In genomic region chr10:109765650-109766049, GRCm38 (mm10) we compare ENCODE assay signal across 9 mouse cellular contexts.
DNase-seq lines count a peak whose midpoint lies in the region; ATAC-seq and TF ChIP-seq lines count a peak whose summit lies in the region.
"Had no signal": no experiment of that assay in that cellular context is flagged by ENCODE, and none has a peak within 500 bp of the region (broad histone marks: within the 10 kb centered on the region; RNA-seq: fewer than 3 reads in every experiment).

No protein-coding gene starts in this region.

- DNase-seq in forebrain, embryonic 11.5 days (ENCODE audit: low spot score): peak; percentile 69
- peak; percentile 24 for DNase-seq in ovary, postnatal 14 days (ENCODE audit: low spot score)
- no peak for DNase-seq in ovary, adult 18-20 months (ENCODE audit: low spot score)
- DNase-seq in cerebellum, postnatal 25 days: peak; percentile 69 to 86
- peak; percentile 68 for DNase-seq in kidney, postnatal 14 days
- DNase-seq in lung, embryonic 14.5 days: peak; percentile 85
- DNase-seq in B cell, adult 2 months: no peak

- H3K4me3 ChIP-seq in forebrain, embryonic 11.5 days (ENCODE audit: low read depth, low read length): no peak overlapping the region
- no peak overlapping the region for H3K4me3 ChIP-seq in forebrain, embryonic 16.5 days (replicated peaks; ENCODE audit: low read length)
- no peak overlapping the region for H3K4me3 ChIP-seq in lung, embryonic 14.5 days (ENCODE audit: low read depth, low read length)
- H3K4me3 ChIP-seq: heart, embryonic 13.5 days had no signal

- ATAC-seq in forebrain, embryonic 11.5 days (replicated peaks; ENCODE audit: low FRiP score): no peak
- no peak for ATAC-seq in forebrain, embryonic 16.5 days
- ATAC-seq in lung, embryonic 14.5 days (ENCODE audit: insufficient read depth): no peak

- H3K9me3 ChIP-seq in forebrain, embryonic 11.5 days (ENCODE audit: control insufficient read depth, low read length): no peaks in the 10 kb centered on the region
- no peaks in the 10 kb centered on the region for H3K9me3 ChIP-seq in forebrain, embryonic 16.5 days (ENCODE audit: control insufficient read depth, low read length)
- H3K9me3 ChIP-seq in lung, embryonic 14.5 days (ENCODE audit: low read depth, low read length): no peaks in the 10 kb centered on the region
- H3K9me3 ChIP-seq: heart, embryonic 13.5 days had no signal

- 2% methylated on average over 2 of the region's 2 CpGs for WGBS in forebrain, embryonic 11.5 days
- WGBS in forebrain, embryonic 16.5 days: 1% methylated on average over 2 of the region's 2 CpGs
- WGBS in lung, embryonic 14.5 days: 6% methylated on average over 2 of the region's 2 CpGs

- no peaks in the 10 kb centered on the region for H3K27me3 ChIP-seq in forebrain, embryonic 11.5 days (ENCODE audit: control insufficient read depth, insufficient read depth, low read length)
- no peaks in the 10 kb centered on the region for H3K27me3 ChIP-seq in forebrain, embryonic 16.5 days (replicated peaks; ENCODE audit: control insufficient read depth, insufficient read depth, low read length)
- H3K27me3 ChIP-seq in lung, embryonic 14.5 days (ENCODE audit: insufficient read depth, low read length): no peaks in the 10 kb centered on the region
- H3K27me3 ChIP-seq: heart, embryonic 13.5 days had no signal

- peak; percentile 67 for TF ChIP-seq CTCF in lung, embryonic 14.5 days (IDR thresholded peaks at IDR 0.05; ENCODE audit: low read depth)

- no peaks in the 10 kb centered on the region for H3K4me1 ChIP-seq in forebrain, embryonic 11.5 days (replicated peaks; ENCODE audit: control insufficient read depth, insufficient read depth, low read length)
- H3K4me1 ChIP-seq in forebrain, embryonic 16.5 days (replicated peaks; ENCODE audit: control insufficient read depth, insufficient read depth, low read length): no peaks in the 10 kb centered on the region
- no peaks in the 10 kb centered on the region for H3K4me1 ChIP-seq in lung, embryonic 14.5 days (ENCODE audit: insufficient read depth)
- H3K4me1 ChIP-seq: heart, embryonic 13.5 days had no signal

- no peak overlapping the region for H3K9ac ChIP-seq in forebrain, embryonic 11.5 days (ENCODE audit: low read length)
- no peak overlapping the region for H3K9ac ChIP-seq in forebrain, embryonic 16.5 days (replicated peaks; ENCODE audit: low read depth, low read length)
- no peak overlapping the region for H3K9ac ChIP-seq in lung, embryonic 14.5 days
- H3K9ac ChIP-seq: heart, embryonic 13.5 days had no signal

- H3K4me2 ChIP-seq in forebrain, embryonic 11.5 days (ENCODE audit: low read depth, low read length, severe bottlenecking): no peak overlapping the region
- H3K4me2 ChIP-seq in forebrain, embryonic 16.5 days (ENCODE audit: low read length): no peak overlapping the region
- H3K4me2 ChIP-seq in lung, embryonic 14.5 days: no peak overlapping the region
- H3K4me2 ChIP-seq: heart, embryonic 13.5 days had no signal

- H3K27ac ChIP-seq in forebrain, embryonic 11.5 days (ENCODE audit: low read depth, low read length): no peak overlapping the region
- H3K27ac ChIP-seq in forebrain, embryonic 16.5 days (ENCODE audit: low read length): no peak overlapping the region
- no peak overlapping the region for H3K27ac ChIP-seq in lung, embryonic 14.5 days (ENCODE audit: low read depth)
- H3K27ac ChIP-seq: heart, embryonic 13.5 days had no signal

- no peaks in the 10 kb centered on the region for H3K36me3 ChIP-seq in forebrain, embryonic 11.5 days (ENCODE audit: control insufficient read depth, insufficient read depth, low read length)
- no peaks in the 10 kb centered on the region for H3K36me3 ChIP-seq in forebrain, embryonic 16.5 days (ENCODE audit: control insufficient read depth, insufficient read depth)
- H3K36me3 ChIP-seq in lung, embryonic 14.5 days (ENCODE audit: insufficient read depth): no peaks in the 10 kb centered on the region
- H3K36me3 ChIP-seq: heart, embryonic 13.5 days had no signal

Comparison
In these comparisons a context has a peak if more than half of its experiments do, and no peak if none do; other contexts are left out.
1. DNase-seq: peak in forebrain, embryonic 11.5 days (single experiment), ovary, postnatal 14 days (single experiment), cerebellum, postnatal 25 days (2 of 2), kidney, postnatal 14 days (single experiment) and lung, embryonic 14.5 days (single experiment); none in ovary, adult 18-20 months (single experiment) and B cell, adult 2 months (0 of 2).